Mouse (Mus musculus) stomach, postnatal 0 days (tissue): ENCODE results near the gene Omg. TPM values are rescaled to one million over a fixed set of nuclear protein-coding genes. Genes with fewer than 3 reads are reported as not detected.

Experiments used
- ATAC-seq: fragments of 200-750 bp; cut with Nextera tagmentation; 2 replicates; pipeline ENCODE4 v1.8.0; 2017; ENCODE audit not compliant: low FRiP score, low TSS enrichment
- DNase-seq: peaks from one replicate; pipeline ENCODE4 v3.0.0-alpha.2; 2016; ENCODE audit warnings: low spot score
- H3K27ac ChIP-seq: fragments of 300-500 bp; sonication (generic); replicated peaks from 2 replicates; pipeline ENCODE4 v1.5.1; 2014; ENCODE audit warnings: mild to moderate bottlenecking, control low read depth
- H3K27me3 ChIP-seq: fragments of 300-500 bp; sonication (generic); 2 replicates; pipeline ENCODE4 v1.6.1; 2014; ENCODE audit warnings: low read length; ENCODE audit not compliant: control insufficient read depth, insufficient read depth
- H3K36me3 ChIP-seq: fragments of 300-500 bp; sonication (generic); 2 replicates; pipeline ENCODE4 v1.6.1; 2014; ENCODE audit warnings: low read length, mixed read lengths; ENCODE audit not compliant: control insufficient read depth, insufficient read depth
- H3K4me1 ChIP-seq: fragments of 300-500 bp; sonication (generic); replicated peaks from 2 replicates; pipeline ENCODE4 v1.6.1; 2014; ENCODE audit warnings: antibody characterized with exemption; ENCODE audit not compliant: control insufficient read depth, insufficient read depth
- H3K4me2 ChIP-seq: fragments of 300-500 bp; sonication (generic); replicated peaks from 2 replicates; pipeline ENCODE4 v1.6.1; 2014; ENCODE audit warnings: low read depth, mild to moderate bottlenecking, control low read depth, moderate library complexity
- H3K4me3 ChIP-seq: fragments of 300-500 bp; sonication (generic); 2 replicates; pipeline ENCODE4 v1.5.1; 2014; ENCODE audit warnings: low read depth, low read length, control low read depth
- H3K9ac ChIP-seq: fragments of 300-500 bp; sonication (generic); 2 replicates; pipeline ENCODE4 v1.6.1; 2014; ENCODE audit warnings: mild to moderate bottlenecking, low read length, control low read depth, mixed read lengths
- H3K9me3 ChIP-seq: fragments of 300-500 bp; sonication (generic); 2 replicates; pipeline ENCODE4 v1.6.1; 2016; ENCODE audit warnings: low read length; ENCODE audit not compliant: control insufficient read depth
- CTCF ChIP-seq: IDR thresholded peaks from 2 replicates; pipeline ENCODE4 v1.5.1; 2016; ENCODE audit warnings: antibody characterized with exemption, low read depth, mild to moderate bottlenecking, moderate library complexity
- EP300 ChIP-seq: optimal IDR thresholded peaks from 2 replicates; pipeline ENCODE3; 2016; ENCODE audit warnings: antibody characterized with exemption
- WGBS: fragments of 180-500 bp; shearing (Covaris S2); extraction: QIAGEN DNeasy Blood & Tissue Kit; methylation state at CpG from one replicate; pipeline ENCODE4 v1.1.7; 2014; 5-methylcytosine and 5-hydroxymethylcytosine counted together
- polyA plus RNA-seq: library from polyadenylated mRNA; unstranded; fragments of >200 nt; fragmentation: Nextera tagmentation; extraction: Ambion mirVana; gene quantifications from 2 replicates; pipeline ENCODE4 v1.2.1, GENCODE M21; 2015

Gene Omg
- polyA plus RNA-seq, 1 experiment from 2014 or later, result 0.27 TPM

DNA sequence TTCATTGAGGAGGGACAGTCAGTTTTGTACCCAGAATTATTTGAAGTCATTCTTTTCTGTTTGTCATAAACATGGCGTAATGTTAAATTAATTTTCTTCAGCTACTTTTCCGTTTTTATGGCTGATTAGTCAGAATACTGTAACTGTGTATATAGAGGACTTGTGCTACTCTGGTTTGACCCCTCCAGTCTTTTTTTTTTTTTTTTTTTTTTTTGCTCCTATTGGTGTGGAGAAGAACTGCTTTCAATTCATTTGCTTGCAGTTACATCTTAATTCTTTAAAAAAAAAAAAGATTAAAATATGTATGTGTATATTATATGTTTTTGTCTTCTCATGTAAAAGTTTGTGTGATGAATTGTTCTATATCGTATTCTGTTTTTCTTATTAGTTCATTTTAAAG, 8.1 kb upstream of the Omg start:
- Histone ChIP-seq H3K9me3 (no peaks in the 10 kb centered on the region), H3K27me3 (no peaks in the 10 kb centered on the region), H3K4me2 (no peak overlapping the region), H3K27ac (no peak overlapping the region), H3K4me3 (no peak overlapping the region), H3K36me3 (no peaks in the 10 kb centered on the region), H3K9ac (no peak overlapping the region), H3K4me1 (no peaks in the 10 kb centered on the region)
- no peak for DNase-seq
- TF ChIP-seq EP300, result no peak
- no peak for ATAC-seq
- WGBS, result 85% methylated on average over 3 of the region's 3 CpGs

DNA sequence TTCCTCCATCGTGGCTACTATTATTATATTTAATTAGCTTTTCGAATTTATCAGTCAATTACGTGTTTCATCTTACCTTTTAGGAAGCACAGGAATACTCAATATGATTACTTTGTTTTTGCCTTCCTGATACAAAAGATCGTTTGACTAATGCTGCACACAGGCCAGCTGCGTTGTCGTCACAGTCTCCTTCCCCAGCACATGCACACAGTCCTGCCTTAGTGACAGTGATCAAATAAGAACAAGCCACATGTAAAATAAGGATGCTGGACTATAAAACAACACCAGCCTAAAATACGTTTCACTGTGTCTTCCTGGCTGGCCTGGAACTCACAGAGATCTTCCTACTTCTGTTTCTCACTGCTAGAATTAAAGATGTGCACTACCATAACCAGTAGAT, 622 bp upstream of the Omg start:
- TF ChIP-seq CTCF (no peak), EP300 (no peak)
- no peaks in the 10 kb centered on the region for H3K4me1 ChIP-seq
- 84% methylated on average over 7 of the region's 7 CpGs for WGBS

DNA sequence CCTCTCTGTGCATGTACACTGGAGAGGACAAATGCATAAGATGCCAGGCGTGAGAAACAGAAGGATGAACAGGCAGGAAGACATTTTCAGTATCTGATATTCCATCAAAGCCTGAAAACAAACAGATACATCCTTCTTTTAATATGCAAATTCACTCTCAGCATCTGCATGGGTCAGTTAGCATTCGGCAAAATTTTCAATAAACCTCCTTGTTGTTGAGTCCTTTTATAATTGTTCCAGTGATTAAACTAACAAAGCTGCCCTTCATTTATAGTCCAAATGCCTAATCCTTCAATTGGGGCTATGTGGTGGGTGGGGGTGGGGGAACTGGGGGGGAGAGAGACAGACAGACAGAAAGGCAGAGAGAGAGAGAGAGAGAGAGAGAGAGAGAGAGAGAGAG, 967 bp downstream of the Omg start:
- DNase-seq (no peak), ATAC-seq (no peak)
- Histone ChIP-seq H3K4me3 (no peak overlapping the region), H3K36me3 (no peaks in the 10 kb centered on the region), H3K9ac (no peak overlapping the region), H3K27me3 (no peaks in the 10 kb centered on the region), H3K9me3 (no peaks in the 10 kb centered on the region), H3K4me1 (no peaks in the 10 kb centered on the region), H3K27ac (no peak overlapping the region), H3K4me2 (no peak overlapping the region)
- 77% methylated on average over 2 of the region's 2 CpGs for WGBS
- TF ChIP-seq EP300, result no peak
- no peak for TF ChIP-seq CTCF

More for the DNA sequence above, 622 bp upstream of the Omg start:
- no peak for DNase-seq
- ATAC-seq, result no peak
- H3K27ac ChIP-seq, result no peak overlapping the region
- no peaks in the 10 kb centered on the region for H3K9me3 ChIP-seq
- H3K36me3 ChIP-seq, result no peaks in the 10 kb centered on the region
- H3K4me2 ChIP-seq, result no peak overlapping the region
- H3K4me3 ChIP-seq, result no peak overlapping the region
- H3K9ac ChIP-seq, result no peak overlapping the region
- no peaks in the 10 kb centered on the region for H3K27me3 ChIP-seq

DNA sequence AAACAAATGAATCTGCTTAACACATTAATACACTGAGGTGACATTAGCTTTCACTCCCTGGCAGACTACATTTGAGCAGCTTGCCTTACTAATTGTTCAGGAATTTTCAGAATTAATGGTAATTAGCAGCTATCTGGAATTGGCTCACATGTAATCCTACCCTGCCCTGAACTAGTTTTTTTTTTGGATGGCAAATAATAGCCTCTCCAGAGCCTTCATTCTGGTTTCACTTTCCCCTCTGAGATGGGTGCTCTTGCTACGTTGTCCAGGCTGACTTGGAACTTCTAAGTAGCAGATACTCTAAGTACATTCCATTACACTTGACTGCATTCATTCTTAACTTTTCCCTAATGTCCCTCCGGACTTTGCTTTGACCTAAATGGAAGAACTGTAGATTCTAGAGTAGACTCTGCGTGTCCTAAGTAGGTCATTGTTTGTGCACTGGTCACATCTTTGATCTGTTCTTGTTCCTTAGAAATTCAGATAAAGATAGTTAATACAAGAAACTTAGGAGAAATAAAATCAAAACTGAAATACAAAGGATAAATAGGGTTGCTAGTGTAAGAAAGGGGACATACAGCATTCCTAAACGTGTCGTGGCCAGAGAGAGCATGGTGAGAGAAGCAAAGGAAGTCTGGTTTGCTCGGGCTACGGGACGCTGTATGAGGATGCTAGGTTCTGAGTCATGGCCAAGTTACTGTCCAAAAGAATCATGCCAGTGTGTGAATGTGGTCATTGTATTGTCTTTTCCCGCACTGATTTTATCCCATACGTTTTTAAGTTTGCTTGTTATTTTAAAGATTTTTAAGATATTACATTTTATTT, 8.7 kb downstream of the Omg start:
- Histone ChIP-seq H3K9ac (no peak overlapping the region), H3K27ac (no peak overlapping the region), H3K9me3 (no peaks in the 10 kb centered on the region), H3K4me2 (no peak overlapping the region), H3K4me1 (no peaks in the 10 kb centered on the region), H3K36me3 (no peaks in the 10 kb centered on the region), H3K4me3 (no peak overlapping the region), H3K27me3 (no peaks in the 10 kb centered on the region)
- DNase-seq (no peak), ATAC-seq (no peak)
- TF ChIP-seq EP300, result no peak
- no peak for TF ChIP-seq CTCF
- WGBS, result 71% methylated on average over 10 of the region's 10 CpGs

DNA sequence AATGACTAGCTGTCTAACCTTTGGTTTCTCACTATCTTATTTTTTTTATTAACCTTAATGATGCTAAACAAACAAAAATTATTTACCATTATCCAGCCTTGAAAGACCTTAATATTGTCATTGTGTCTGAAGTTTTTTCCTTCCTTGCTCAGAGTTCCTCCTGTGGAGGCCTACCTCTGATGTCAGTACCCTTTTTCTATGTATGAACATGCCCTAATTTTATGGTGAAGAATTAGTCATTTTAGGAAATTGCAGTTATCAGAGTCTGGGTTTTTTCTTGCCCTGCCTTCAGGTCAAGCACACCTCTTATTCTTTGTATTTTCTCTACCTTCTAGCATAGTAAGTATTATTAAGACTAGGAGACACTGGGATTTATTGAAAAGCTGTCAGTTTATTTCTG, 19.2 kb downstream of the Omg start:
- Histone ChIP-seq H3K4me3 (no peak overlapping the region), H3K4me1 (no peaks in the 10 kb centered on the region), H3K27ac (no peak overlapping the region), H3K27me3 (no peaks in the 10 kb centered on the region), H3K9ac (no peak overlapping the region), H3K9me3 (no peaks in the 10 kb centered on the region), H3K36me3 (no peaks in the 10 kb centered on the region), H3K4me2 (no peak overlapping the region)
- ATAC-seq (no peak), DNase-seq (no peak)
- no peak for TF ChIP-seq CTCF

DNA sequence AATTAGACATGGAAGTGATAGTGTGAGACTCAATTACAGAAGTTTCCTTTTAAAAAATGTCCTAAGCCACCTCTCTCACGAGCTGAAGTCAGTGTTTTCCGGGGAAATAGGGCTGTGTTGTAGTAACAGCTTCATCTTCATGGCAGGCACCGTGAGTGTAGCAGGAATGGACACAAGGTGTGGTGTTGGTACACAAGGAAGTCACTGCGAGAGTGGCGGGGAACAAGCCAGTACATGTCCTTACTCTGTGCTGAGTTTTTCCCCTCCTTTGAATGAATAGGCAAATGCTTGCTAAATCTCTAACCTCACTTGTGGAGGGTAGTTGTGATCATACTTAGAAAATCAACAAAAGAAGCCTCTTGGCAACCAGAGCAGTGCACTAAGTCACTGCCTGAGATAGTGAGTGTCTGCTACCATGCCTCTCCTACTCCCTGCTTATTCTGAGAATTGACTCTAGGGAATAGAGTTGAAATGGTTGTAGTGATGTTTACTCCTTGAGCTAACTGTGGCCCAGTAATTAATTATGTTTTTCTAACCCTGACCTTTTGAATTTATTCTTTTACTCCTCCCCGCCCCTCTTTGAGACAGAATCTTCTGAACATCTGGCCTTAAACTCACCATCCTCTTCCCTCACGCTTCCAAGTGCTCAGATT, 19.9 kb downstream of the Omg start:
- no peak for TF ChIP-seq EP300
- no peak for TF ChIP-seq CTCF
- 50% methylated on average over 7 of the region's 7 CpGs for WGBS
- peak overlapping the region; percentile 71 for H3K27ac ChIP-seq

More for the DNA sequence above, 19.9 kb downstream of the Omg start:
- peak; percentile 51 for DNase-seq
- H3K9ac ChIP-seq, result no peak overlapping the region
- H3K36me3 ChIP-seq, result no peaks in the 10 kb centered on the region
- H3K9me3 ChIP-seq, result no peaks in the 10 kb centered on the region
- no peaks in the 10 kb centered on the region for H3K27me3 ChIP-seq
- no peaks in the 10 kb centered on the region for H3K4me1 ChIP-seq
- H3K4me2 ChIP-seq, result no peak overlapping the region
- peak; percentile 92 for ATAC-seq
- H3K4me3 ChIP-seq, result no peak overlapping the region
